Mouse (Mus musculus): ENCODE results near the gene Capn8. TPM values are rescaled to one million over a fixed set of nuclear protein-coding genes. Genes with fewer than 3 reads are reported as not detected.
"Not testable (repeated sequence)": the region's sequence is repeated elsewhere in the genome, so short reads cannot be mapped to it uniquely, and the experiment has no call there.

Capn8 gene
- polyA plus RNA-seq, 1 experiment from 2014 or later = not detected

DNA sequence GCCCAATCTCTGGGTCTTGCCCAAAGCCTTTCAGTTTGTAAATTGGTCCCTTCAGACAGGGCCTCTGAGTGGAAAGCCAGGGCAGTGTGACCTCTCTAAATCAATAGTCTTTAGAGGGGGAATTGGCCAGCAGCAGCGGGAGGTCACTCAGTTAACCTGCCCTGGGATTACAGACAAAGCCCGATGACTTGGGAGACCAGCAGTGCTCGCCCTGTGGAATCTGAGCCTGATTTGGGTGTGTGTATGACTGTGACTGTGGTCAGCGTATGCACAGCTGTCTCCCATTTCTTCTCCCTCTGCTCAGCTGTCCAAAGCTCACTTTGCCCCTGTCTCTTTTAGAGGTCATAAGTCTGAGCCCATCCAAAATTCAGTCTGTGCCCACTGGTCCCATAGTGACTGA is 55.7 kb downstream of the Capn8 start:
- Histone ChIP-seq H3K4me3 (replicated peaks) (no peak overlapping the region), H3K27me3 (no peaks in the 10 kb centered on the region), H3K4me2 (no peak overlapping the region), H3K27ac (no peak overlapping the region), H3K9me3 (no peaks in the 10 kb centered on the region), H3K36me3 (no peaks in the 10 kb centered on the region), H3K4me1 (replicated peaks) (peaks cover 4% of the 10 kb centered on the region; the same call in 1 of the 2 replicates), H3K9ac (replicated peaks) (no peak overlapping the region)
- WGBS = 56% methylated on average over 4 of the region's 4 CpGs
- no peak for ATAC-seq (ENCODE audit: insufficient number of reproducible peaks, insufficient read depth, low FRiP score, low TSS enrichment, low read depth)

DNA sequence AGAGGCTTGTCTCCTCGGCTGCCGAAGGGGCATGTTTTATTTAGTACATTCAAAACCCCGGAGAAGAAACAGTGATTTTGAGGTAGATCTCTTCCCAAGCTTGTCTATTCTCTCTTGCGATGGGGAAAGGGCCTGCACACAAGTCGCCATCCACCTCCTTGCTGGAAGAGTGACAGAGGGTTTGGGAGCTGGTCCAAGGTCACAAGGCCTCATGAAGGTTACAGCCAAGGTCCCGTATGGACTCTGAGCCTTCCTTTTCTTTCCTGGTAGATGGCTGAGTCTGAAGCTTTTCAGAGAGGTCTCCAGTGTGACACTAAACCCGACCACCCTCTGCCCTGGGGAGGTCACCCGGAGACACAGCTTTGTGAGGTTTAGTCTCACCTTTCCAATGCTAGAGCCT is 56.4 kb downstream of the Capn8 start:
- H3K4me3 ChIP-seq (replicated peaks) = no peak overlapping the region
- no peaks in the 10 kb centered on the region for H3K36me3 ChIP-seq
- no peaks in the 10 kb centered on the region for H3K9me3 ChIP-seq
- H3K4me1 ChIP-seq (replicated peaks) = peaks cover 4% of the 10 kb centered on the region; the same call in 1 of the 2 replicates
- H3K4me2 ChIP-seq = no peak overlapping the region
- no peak overlapping the region for H3K27ac ChIP-seq
- 86% methylated on average over 8 of the region's 8 CpGs for WGBS
- no peaks in the 10 kb centered on the region for H3K27me3 ChIP-seq
- H3K9ac ChIP-seq (replicated peaks) = no peak overlapping the region
- no peak for ATAC-seq (ENCODE audit: insufficient number of reproducible peaks, insufficient read depth, low FRiP score, low TSS enrichment, low read depth)

DNA sequence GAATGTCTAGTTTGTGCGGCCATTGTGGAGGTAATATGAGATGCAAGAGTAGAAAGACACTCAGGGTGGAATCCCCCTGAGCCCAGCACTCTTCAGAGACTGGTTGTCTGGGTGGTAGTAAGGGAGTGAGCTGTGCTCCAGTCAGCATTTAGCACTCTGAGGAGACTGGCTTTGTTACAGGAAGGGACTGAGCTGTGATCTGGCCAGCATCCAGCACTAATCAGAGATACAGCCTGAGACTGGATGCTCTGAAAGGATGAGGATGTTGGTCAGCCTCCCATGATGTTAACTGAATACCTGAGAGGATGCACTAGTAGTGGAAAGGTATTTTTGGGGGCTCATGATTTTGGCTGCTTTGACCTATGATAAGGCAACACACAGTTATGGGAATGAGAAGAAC is 61.4 kb downstream of the Capn8 start:
- Histone ChIP-seq H3K9me3 (no peaks in the 10 kb centered on the region), H3K4me2 (no peak overlapping the region), H3K9ac (replicated peaks) (no peak overlapping the region), H3K4me3 (replicated peaks) (no peak overlapping the region), H3K4me1 (replicated peaks) (no peaks in the 10 kb centered on the region; the same call in 1 of the 2 replicates), H3K27me3 (no peaks in the 10 kb centered on the region), H3K27ac (no peak overlapping the region), H3K36me3 (no peaks in the 10 kb centered on the region)
- 59% methylated on average over 1 of the region's 1 CpGs for WGBS
- no peak for ATAC-seq (ENCODE audit: insufficient number of reproducible peaks, insufficient read depth, low FRiP score, low TSS enrichment, low read depth)

DNA sequence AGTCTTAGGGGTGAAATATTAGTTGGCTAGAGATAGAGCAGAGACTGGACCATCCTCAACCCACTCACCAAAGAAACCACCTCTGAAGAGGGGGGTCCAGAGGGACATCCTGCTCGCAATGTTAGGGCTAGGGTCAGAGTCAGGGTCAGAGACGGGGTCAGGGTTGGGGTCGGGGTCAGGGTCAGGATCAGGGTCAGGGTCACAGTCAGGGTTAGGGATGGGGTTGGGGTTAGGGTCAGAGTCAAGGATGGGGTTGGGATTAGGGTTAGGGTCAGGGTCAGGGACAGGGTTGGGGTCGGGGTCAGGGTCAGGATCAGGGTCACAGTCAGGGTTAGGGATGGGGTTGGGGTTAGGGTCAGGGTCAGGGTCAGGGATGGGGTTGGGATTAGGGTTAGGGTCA is 64.4 kb downstream of the Capn8 start:
- Histone ChIP-seq H3K9me3 (no peaks in the 10 kb centered on the region), H3K4me1 (replicated peaks) (no peaks in the 10 kb centered on the region; the same call in 1 of the 2 replicates), H3K36me3 (no peaks in the 10 kb centered on the region), H3K27ac (no peak overlapping the region), H3K4me2 (no peak overlapping the region), H3K27me3 (no peaks in the 10 kb centered on the region), H3K4me3 (replicated peaks) (no peak overlapping the region), H3K9ac (replicated peaks) (no peak overlapping the region)
- WGBS = 92% methylated on average over 4 of the region's 4 CpGs
- ATAC-seq (ENCODE audit: insufficient number of reproducible peaks, insufficient read depth, low FRiP score, low TSS enrichment, low read depth) = 0 out of 2 replicates have a peak, but pooled peaks have one; percentile 52

DNA sequence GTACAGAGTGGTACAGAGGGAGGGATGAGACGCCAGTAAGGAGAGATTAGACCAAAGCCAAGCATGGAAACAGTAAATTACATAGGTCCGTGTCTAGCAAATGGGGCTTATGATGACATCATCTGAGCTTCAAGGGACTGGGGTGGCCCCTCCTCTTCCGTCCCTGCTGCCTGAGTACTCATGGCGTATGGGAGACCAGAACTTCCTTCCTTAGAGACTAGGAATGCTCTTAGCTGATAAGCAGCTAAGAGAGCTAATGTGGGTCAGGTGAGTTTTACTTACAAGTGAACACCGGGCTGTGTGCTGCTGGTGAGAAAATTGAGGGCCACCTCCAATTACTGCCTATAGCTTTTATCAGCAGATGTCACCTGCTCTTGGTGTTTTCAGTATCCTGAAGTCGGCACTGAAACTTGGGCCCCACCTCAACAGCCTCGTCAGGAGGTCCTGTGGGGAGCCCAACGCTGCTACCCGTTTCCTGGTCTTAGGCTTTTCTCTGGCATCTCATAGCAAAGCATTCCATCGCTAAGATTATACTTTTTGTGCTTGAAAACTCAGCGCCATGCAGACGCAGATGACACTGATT is 69.0 kb downstream of the Capn8 start:
- Histone ChIP-seq H3K9me3 (no peaks in the 10 kb centered on the region), H3K4me2 (no peak overlapping the region), H3K9ac (replicated peaks) (no peak overlapping the region), H3K27ac (no peak overlapping the region), H3K4me1 (replicated peaks) (peaks cover 2% of the 10 kb centered on the region; the same call in 1 of the 2 replicates), H3K27me3 (no peaks in the 10 kb centered on the region), H3K4me3 (replicated peaks) (no peak overlapping the region), H3K36me3 (no peaks in the 10 kb centered on the region)
- no peak for ATAC-seq (ENCODE audit: insufficient number of reproducible peaks, insufficient read depth, low FRiP score, low TSS enrichment, low read depth)
- WGBS = 83% methylated on average over 12 of the region's 12 CpGs

DNA sequence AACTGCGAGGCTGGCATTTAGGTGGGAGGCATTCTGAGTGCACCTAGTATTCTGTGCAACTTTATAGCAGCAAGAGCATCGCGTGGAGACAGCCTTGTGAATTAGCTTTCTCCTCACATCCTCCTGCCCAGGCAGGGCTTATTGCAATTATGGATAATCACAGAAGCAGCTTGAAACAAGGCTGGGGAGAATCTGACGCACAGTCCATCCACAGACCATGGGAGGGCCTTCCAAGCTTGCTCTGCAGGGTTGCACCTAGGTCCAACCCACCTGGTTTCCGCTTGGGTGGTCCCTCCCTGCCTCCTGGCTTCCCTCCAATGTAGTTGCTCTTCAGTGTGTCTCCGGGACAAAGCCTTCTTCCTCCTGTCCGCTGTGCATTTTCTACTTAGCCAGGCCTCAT is 74.2 kb downstream of the Capn8 start:
- H3K36me3 ChIP-seq = no peaks in the 10 kb centered on the region
- ATAC-seq (ENCODE audit: insufficient number of reproducible peaks, insufficient read depth, low FRiP score, low TSS enrichment, low read depth) = no peak
- no peak overlapping the region for H3K9ac ChIP-seq (replicated peaks)
- no peaks in the 10 kb centered on the region for H3K9me3 ChIP-seq
- H3K4me3 ChIP-seq (replicated peaks) = no peak overlapping the region
- H3K27ac ChIP-seq = no peak overlapping the region
- WGBS = 49% methylated on average over 7 of the region's 7 CpGs
- no peaks in the 10 kb centered on the region for H3K27me3 ChIP-seq
- no peak overlapping the region for H3K4me2 ChIP-seq
- H3K4me1 ChIP-seq (replicated peaks) = peaks cover 19% of the 10 kb centered on the region

DNA sequence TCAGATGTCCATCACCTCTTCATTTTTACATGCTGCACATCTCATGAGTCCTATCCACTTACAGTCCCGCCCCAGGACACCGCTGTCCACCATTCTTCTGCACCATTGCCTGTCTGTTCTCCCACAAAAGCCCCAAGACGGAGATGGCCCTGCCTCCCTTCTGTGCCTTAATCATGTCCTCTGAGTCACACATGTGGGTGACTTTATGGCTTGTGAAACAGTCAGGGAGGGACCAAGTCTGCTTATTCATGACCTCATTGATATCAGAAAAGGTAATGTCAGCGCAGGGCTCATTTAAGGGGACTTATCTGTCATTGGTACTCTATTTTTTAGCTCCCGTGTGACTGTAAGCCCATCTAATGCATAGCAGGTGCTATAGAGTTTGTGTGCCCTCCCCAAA is 74.6 kb downstream of the Capn8 start:
- no peak overlapping the region for H3K9ac ChIP-seq (replicated peaks)
- H3K4me2 ChIP-seq = no peak overlapping the region
- H3K36me3 ChIP-seq = no peaks in the 10 kb centered on the region
- H3K9me3 ChIP-seq = no peaks in the 10 kb centered on the region
- H3K4me1 ChIP-seq (replicated peaks) = peaks cover 19% of the 10 kb centered on the region
- no peak overlapping the region for H3K27ac ChIP-seq
- ATAC-seq (ENCODE audit: insufficient number of reproducible peaks, insufficient read depth, low FRiP score, low TSS enrichment, low read depth) = no peak
- WGBS = 81% methylated on average over 5 of the region's 5 CpGs
- no peaks in the 10 kb centered on the region for H3K27me3 ChIP-seq
- H3K4me3 ChIP-seq (replicated peaks) = no peak overlapping the region

DNA sequence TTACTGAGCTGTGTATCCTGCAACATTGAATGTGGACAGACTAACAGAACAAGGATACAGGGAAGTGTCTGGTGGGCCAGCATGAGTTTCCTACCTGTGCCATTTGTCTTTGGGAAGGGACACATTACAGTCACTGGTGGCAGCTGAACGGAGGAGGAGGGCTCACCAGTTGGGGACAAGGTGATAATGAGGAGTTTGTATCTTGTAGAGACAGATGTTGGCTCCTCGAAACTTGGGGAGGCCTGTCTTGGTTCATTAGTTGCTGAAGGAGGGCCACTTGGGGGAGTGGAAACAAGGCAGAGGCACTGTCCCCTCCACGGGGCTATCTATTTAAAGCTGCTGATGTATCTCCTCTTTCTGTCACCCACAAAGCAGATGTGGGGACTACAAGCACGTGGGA is 75.3 kb downstream of the Capn8 start:
- Histone ChIP-seq H3K4me2 (no peak overlapping the region), H3K36me3 (no peaks in the 10 kb centered on the region), H3K4me1 (replicated peaks) (peaks cover 19% of the 10 kb centered on the region), H3K9me3 (no peaks in the 10 kb centered on the region), H3K9ac (replicated peaks) (no peak overlapping the region), H3K27me3 (no peaks in the 10 kb centered on the region), H3K4me3 (replicated peaks) (no peak overlapping the region), H3K27ac (no peak overlapping the region)
- WGBS = 50% methylated on average over 4 of the region's 4 CpGs
- no peak for ATAC-seq (ENCODE audit: insufficient number of reproducible peaks, insufficient read depth, low FRiP score, low TSS enrichment, low read depth)

DNA sequence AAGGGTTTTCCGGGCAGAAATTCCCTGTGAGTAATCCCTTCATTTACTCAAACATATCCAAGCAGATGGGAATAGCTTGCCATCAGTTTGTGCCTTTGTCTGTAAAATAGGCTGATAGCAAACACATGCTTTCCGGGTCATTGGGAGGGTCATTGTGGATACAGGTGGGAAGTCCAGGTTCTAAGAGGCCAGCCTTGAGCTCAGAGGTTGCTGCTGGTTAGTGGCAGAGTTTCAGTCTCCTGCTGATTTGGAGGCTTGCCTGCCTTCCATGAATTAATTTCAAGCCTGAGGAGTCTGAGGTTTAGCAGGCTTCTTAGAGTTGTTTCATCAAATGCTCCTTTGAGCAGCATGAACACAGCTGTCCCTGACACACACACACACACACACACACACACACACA is 78.0 kb downstream of the Capn8 start:
- H3K27ac ChIP-seq = no peak overlapping the region
- no peaks in the 10 kb centered on the region for H3K27me3 ChIP-seq

DNA sequence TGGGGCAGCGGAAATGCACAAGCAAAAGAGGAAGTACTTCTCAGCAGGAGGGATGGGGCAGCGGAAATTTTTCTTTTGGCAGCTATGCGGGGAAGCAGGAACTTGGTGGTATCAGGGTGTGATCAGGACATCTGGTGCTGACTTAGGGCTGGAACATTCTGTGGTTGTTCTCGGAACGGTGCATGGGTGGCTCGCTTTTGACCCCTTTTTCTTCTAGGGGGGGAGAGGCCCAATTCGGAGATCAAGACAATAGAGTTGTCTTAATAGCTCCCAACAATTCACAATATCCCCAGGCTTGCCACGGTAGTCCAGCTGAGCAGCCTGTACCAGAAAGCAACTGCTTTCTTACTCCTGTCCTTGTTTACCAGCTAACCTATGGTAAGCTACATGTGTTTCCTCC is 79.6 kb downstream of the Capn8 start:
- not testable (repeated sequence) for H3K4me3 ChIP-seq (replicated peaks); H3K9me3 ChIP-seq; H3K27ac ChIP-seq; H3K9ac ChIP-seq (replicated peaks); H3K27me3 ChIP-seq; ATAC-seq (ENCODE audit: insufficient number of reproducible peaks, insufficient read depth, low FRiP score, low TSS enrichment, low read depth); H3K4me2 ChIP-seq; H3K36me3 ChIP-seq
- WGBS = 90% methylated on average over 8 of the region's 8 CpGs
- peaks cover 15% of the 10 kb centered on the region for H3K4me1 ChIP-seq (replicated peaks)

More for the DNA sequence above, 78.0 kb downstream of the Capn8 start:
- Histone ChIP-seq H3K4me2 (no peak overlapping the region), H3K4me3 (replicated peaks) (no peak overlapping the region), H3K9ac (replicated peaks) (no peak overlapping the region), H3K9me3 (no peaks in the 10 kb centered on the region), H3K4me1 (replicated peaks) (peaks cover 21% of the 10 kb centered on the region), H3K36me3 (no peaks in the 10 kb centered on the region)
- WGBS = 58% methylated on average over 2 of the region's 2 CpGs
- no peak for ATAC-seq (ENCODE audit: insufficient number of reproducible peaks, insufficient read depth, low FRiP score, low TSS enrichment, low read depth)

DNA sequence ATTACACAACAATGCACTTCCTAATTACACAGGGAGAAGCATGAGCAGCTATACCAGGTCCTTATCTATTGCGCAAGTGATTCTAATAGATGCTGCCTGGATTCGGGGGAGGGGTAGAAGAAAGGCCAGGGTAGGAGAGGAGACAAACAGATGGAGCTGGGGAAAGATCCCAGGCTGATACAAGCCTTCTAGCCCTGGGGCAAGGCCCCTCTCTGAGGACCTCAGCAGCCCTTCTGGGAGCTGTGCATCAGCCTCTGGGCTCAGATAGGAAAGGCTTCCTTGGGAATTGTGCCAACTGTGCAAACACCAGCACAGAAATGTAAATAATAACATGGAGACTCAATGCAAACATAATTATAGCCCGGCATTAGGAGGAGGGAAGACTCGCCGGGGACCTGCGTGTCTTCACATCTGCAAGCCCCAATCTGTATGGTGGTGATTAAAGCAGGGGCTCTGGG is 80.4 kb downstream of the Capn8 start:
- H3K9ac ChIP-seq (replicated peaks) = no peak overlapping the region
- H3K4me2 ChIP-seq = no peak overlapping the region
- no peak for ATAC-seq (ENCODE audit: insufficient number of reproducible peaks, insufficient read depth, low FRiP score, low TSS enrichment, low read depth)
- H3K4me3 ChIP-seq (replicated peaks) = no peak overlapping the region
- WGBS = 74% methylated on average over 6 of the region's 6 CpGs
- H3K9me3 ChIP-seq = no peaks in the 10 kb centered on the region
- no peaks in the 10 kb centered on the region for H3K27me3 ChIP-seq
- H3K36me3 ChIP-seq = no peaks in the 10 kb centered on the region
- H3K27ac ChIP-seq = no peak overlapping the region
- H3K4me1 ChIP-seq (replicated peaks) = peaks cover 15% of the 10 kb centered on the region

DNA sequence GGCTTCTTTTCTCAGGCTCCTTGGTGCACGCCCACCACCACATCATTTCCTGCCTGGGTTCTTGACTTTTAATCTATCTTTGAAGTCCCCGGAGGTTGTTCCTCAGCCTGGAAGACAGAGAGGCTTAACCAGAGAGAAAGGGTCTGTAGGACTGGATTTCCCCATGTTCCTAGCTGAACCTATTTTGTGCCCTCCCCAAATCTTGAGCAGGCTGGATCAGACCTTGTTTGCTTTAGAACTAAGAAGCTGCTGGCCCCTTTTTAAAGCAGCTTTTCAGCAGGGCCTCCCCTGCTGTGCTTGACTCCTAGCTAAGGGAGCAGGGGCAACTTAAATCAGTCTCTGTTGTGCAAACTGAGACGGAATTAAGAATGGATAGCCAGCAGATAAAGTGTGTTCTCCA is 82.0 kb downstream of the Capn8 start:
- Histone ChIP-seq H3K4me1 (replicated peaks) (peaks cover 15% of the 10 kb centered on the region), H3K4me3 (replicated peaks) (no peak overlapping the region), H3K9ac (replicated peaks) (no peak overlapping the region), H3K4me2 (no peak overlapping the region), H3K27ac (no peak overlapping the region), H3K9me3 (no peaks in the 10 kb centered on the region), H3K36me3 (no peaks in the 10 kb centered on the region), H3K27me3 (no peaks in the 10 kb centered on the region)
- WGBS = 66% methylated on average over 3 of the region's 3 CpGs
- ATAC-seq (ENCODE audit: insufficient number of reproducible peaks, insufficient read depth, low FRiP score, low TSS enrichment, low read depth) = no peak

Data from limb, embryonic 12.5 days (tissue).